Comparison of ENCODE assay signal across 21 mouse cellular contexts in the genomic region with DNA sequence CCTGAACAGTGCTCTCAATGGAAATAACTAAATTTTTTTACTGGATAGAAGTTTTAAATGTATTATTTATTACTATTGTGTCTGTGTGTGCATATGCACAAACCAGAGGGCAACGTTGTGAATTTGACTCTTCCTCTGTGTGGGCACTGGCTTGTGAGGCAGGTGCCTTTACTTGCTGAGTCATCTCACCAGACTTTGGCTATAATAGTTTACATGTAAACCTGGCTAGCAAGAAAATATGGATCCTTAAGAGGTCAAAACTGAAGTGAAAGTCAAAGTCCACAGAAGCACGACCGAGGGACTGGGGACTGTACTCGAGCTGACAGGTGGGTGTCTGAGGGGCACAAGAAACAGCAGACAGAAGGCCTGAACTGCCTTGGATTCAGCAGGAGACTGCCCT. TPM values are rescaled to one million over a fixed set of nuclear protein-coding genes. Genes with fewer than 3 reads are reported as not detected.
DNase-seq lines count a peak whose midpoint lies in the region; ATAC-seq and TF ChIP-seq lines count a peak whose summit lies in the region.
"Had no signal": no experiment of that assay in that cellular context is flagged by ENCODE, and none has a peak within 500 bp of the region (broad histone marks: within the 10 kb centered on the region; RNA-seq: fewer than 3 reads in every experiment).

No protein-coding gene starts in this region.

- no peak for ATAC-seq in heart, embryonic 14.5 days (ENCODE audit: insufficient number of reproducible peaks, insufficient read depth, low FRiP score, low read depth)
- ATAC-seq in liver, embryonic 12.5 days = no peak
- ATAC-seq: forebrain, embryonic 13.5 days; forebrain, postnatal 0 days; hindbrain, embryonic 16.5 days; inflammation-experienced regulatory T-cells, adult 6 months had no signal

- no peak for TF ChIP-seq RAD21 in MEL (IDR thresholded peaks at IDR 0.05; ENCODE audit: low read depth, low read length)

- H3K9me3 ChIP-seq in heart, embryonic 10.5 days = no peaks in the 10 kb centered on the region
- no peaks in the 10 kb centered on the region for H3K9me3 ChIP-seq in heart, embryonic 14.5 days (ENCODE audit: control insufficient read depth, low read length)
- no peaks in the 10 kb centered on the region for H3K9me3 ChIP-seq in liver, embryonic 12.5 days (replicated peaks)
- H3K9me3 ChIP-seq in MEL (replicated peaks; ENCODE audit: insufficient read depth, low read length) = no peaks in the 10 kb centered on the region
- H3K9me3 ChIP-seq: embryonic facial prominence, embryonic 10.5 days; forebrain, embryonic 13.5 days; hindbrain, embryonic 12.5 days had no signal

- no peak for DNase-seq in heart, embryonic 10.5 days (ENCODE audit: low spot score)
- no peak for DNase-seq in heart, postnatal 25 days (ENCODE audit: low spot score)
- DNase-seq in heart, postnatal 36 days = no peak
- no peak for DNase-seq in liver, adult 2 months (ENCODE audit: extremely low read depth, low read depth, low spot score)
- DNase-seq in MEL (ENCODE audit: low read depth, low spot score) = no peak
- DNase-seq in left cerebral cortex, adult 2 months (ENCODE audit: extremely low spot score in 1 of 2, low spot score in 2 of 2) = no peak
- DNase-seq: adrenal gland, adult 2 months; adrenal gland, postnatal 25 days; cerebellum, adult 18-20 months; cerebellum, postnatal 10 days; forebrain, postnatal 0 days; gastrocnemius, postnatal 14 days; heart, postnatal 14 days had no signal

- 77% methylated on average over 4 of the region's 4 CpGs for WGBS in heart, embryonic 10.5 days
- WGBS in heart, embryonic 14.5 days = 77% methylated on average over 4 of the region's 4 CpGs
- WGBS in liver, adult 2 months = 11% methylated on average over 4 of the region's 4 CpGs
- 66% methylated on average over 4 of the region's 4 CpGs for WGBS in liver, embryonic 12.5 days (ENCODE audit: insufficient replicate concordance)

- 0 out of 4 replicates have a peak, but pooled peaks of 1 of the 2 experiments have one; percentile 19 for TF ChIP-seq EP300 in MEL (IDR thresholded peaks at IDR 0.05; ENCODE audit: low read depth in 1 of 2, low read length in 2 of 2)

- peak overlapping the region; percentile 31; the same call in 1 of the 2 replicates for H3K27ac ChIP-seq in heart, embryonic 10.5 days
- H3K27ac ChIP-seq in heart, embryonic 14.5 days (replicated peaks in 1 of 2; ENCODE audit: control insufficient read depth in 1 of 2, insufficient read depth in 1 of 2, low read depth in 2 of 2, low read length in 2 of 2) = peak overlapping the region; percentile 10 to 14; a peak in 1 of 4 replicates
- peak overlapping the region; percentile 59 for H3K27ac ChIP-seq in liver, adult 2 months (replicated peaks; ENCODE audit: insufficient read depth, low read depth, low read length)
- H3K27ac ChIP-seq in liver, embryonic 12.5 days = no peak overlapping the region
- no peak overlapping the region for H3K27ac ChIP-seq in MEL (ENCODE audit: control insufficient read depth, low read depth, low read length)
- H3K27ac ChIP-seq in left cerebral cortex, adult 2 months = no peak overlapping the region
- H3K27ac ChIP-seq: embryonic facial prominence, embryonic 10.5 days; forebrain, embryonic 13.5 days; hindbrain, embryonic 12.5 days had no signal

- peaks cover 32% of the 10 kb centered on the region for H3K4me1 ChIP-seq in heart, embryonic 10.5 days
- H3K4me1 ChIP-seq in heart, embryonic 14.5 days (ENCODE audit: control insufficient read depth in 2 of 2, insufficient read depth in 2 of 2, low read length in 2 of 2) = peaks cover 4 to 12% of the 10 kb centered on the region in 2 experiments; a peak in 3 of 4 replicates
- peaks cover 55% of the 10 kb centered on the region for H3K4me1 ChIP-seq in liver, adult 2 months (ENCODE audit: control insufficient read depth, insufficient read depth, low read length)
- H3K4me1 ChIP-seq in liver, embryonic 12.5 days = peaks cover 34% of the 10 kb centered on the region
- peaks cover 9 to 12% of the 10 kb centered on the region in 2 experiments for H3K4me1 ChIP-seq in MEL (ENCODE audit: control insufficient read depth in 1 of 2, insufficient read depth in 2 of 2, low read length in 2 of 2)
- H3K4me1 ChIP-seq: embryonic facial prominence, embryonic 10.5 days; forebrain, embryonic 13.5 days; hindbrain, embryonic 12.5 days had no signal

- H3K9ac ChIP-seq in heart, embryonic 14.5 days (ENCODE audit: low read length) = no peak overlapping the region
- no peak overlapping the region for H3K9ac ChIP-seq in liver, adult 2 months (ENCODE audit: low read depth, low read length)
- no peak overlapping the region for H3K9ac ChIP-seq in liver, embryonic 12.5 days
- no peak overlapping the region for H3K9ac ChIP-seq in MEL (ENCODE audit: control insufficient read depth, low read depth, low read length, poor library complexity, severe bottlenecking)
- H3K9ac ChIP-seq: forebrain, embryonic 13.5 days; forebrain, postnatal 0 days; hindbrain, embryonic 12.5 days had no signal

- no peak for TF ChIP-seq CTCF in liver, adult 2 months (IDR thresholded peaks at IDR 0.05; ENCODE audit: low read depth, low read length)
- TF ChIP-seq CTCF in MEL (IDR thresholded peaks at IDR 0.05 in 2 of 3, conservative IDR thresholded peaks at IDR 0.05 in 1 of 3; ENCODE audit: control insufficient read depth in 1 of 3, insufficient read depth in 1 of 3, low read depth in 2 of 3, low read length in 3 of 3, poor library complexity in 1 of 3, severe bottlenecking in 1 of 3) = no peak
- no peak for TF ChIP-seq CTCF in left cerebral cortex, adult 2 months (IDR thresholded peaks at IDR 0.05)

- intact Hi-C loops in heart, postnatal 25 days (cut with DNase I) = no loop called here
- intact Hi-C loops in heart, postnatal 36 days (cut with DNase I) = no loop called here
- intact Hi-C loops in left cerebral cortex, adult 2 months (cut with DNase I) = no loop called here

- no peak overlapping the region for H3K4me3 ChIP-seq in heart, embryonic 10.5 days
- H3K4me3 ChIP-seq in heart, embryonic 14.5 days (ENCODE audit: control insufficient read depth in 1 of 2, insufficient read depth in 1 of 2, low read depth in 1 of 2, low read length in 2 of 2) = no peak overlapping the region
- no peak overlapping the region for H3K4me3 ChIP-seq in liver, adult 2 months (ENCODE audit: insufficient read depth, low read depth, low read length)
- H3K4me3 ChIP-seq in liver, embryonic 12.5 days = no peak overlapping the region
- H3K4me3 ChIP-seq in MEL (ENCODE audit: control insufficient read depth in 1 of 2, insufficient read depth in 1 of 2, low read depth in 2 of 2, low read length in 2 of 2) = no peak overlapping the region
- no peak overlapping the region for H3K4me3 ChIP-seq in left cerebral cortex, adult 2 months
- H3K4me3 ChIP-seq: embryonic facial prominence, embryonic 10.5 days; forebrain, embryonic 13.5 days; hindbrain, embryonic 12.5 days had no signal

- H3K36me3 ChIP-seq in heart, embryonic 10.5 days = peaks cover 21% of the 10 kb centered on the region
- peaks cover 13% of the 10 kb centered on the region for H3K36me3 ChIP-seq in heart, embryonic 14.5 days (ENCODE audit: control insufficient read depth, insufficient read depth, low read length)
- H3K36me3 ChIP-seq in liver, adult 2 months (ENCODE audit: control insufficient read depth, insufficient read depth, low read length) = no peaks in the 10 kb centered on the region
- peaks cover 20% of the 10 kb centered on the region; the same call in 1 of the 2 replicates for H3K36me3 ChIP-seq in liver, embryonic 12.5 days
- peaks cover 0 to 2% of the 10 kb centered on the region in 2 experiments; a peak in 1 of 4 replicates for H3K36me3 ChIP-seq in MEL (ENCODE audit: control insufficient read depth in 1 of 2, insufficient read depth in 2 of 2, low read length in 2 of 2)

- no peak overlapping the region for H3K4me2 ChIP-seq in heart, embryonic 14.5 days (ENCODE audit: low read length)
- no peak overlapping the region for H3K4me2 ChIP-seq in liver, embryonic 12.5 days
- H3K4me2 ChIP-seq: forebrain, embryonic 13.5 days; hindbrain, embryonic 12.5 days had no signal

- no peak for TF ChIP-seq POLR2A in liver, adult 2 months (IDR thresholded peaks at IDR 0.05; ENCODE audit: extremely low read depth, insufficient read depth, low read length)
- no peak for TF ChIP-seq POLR2A in MEL (IDR thresholded peaks at IDR 0.05; ENCODE audit: control insufficient read depth in 1 of 2, insufficient read depth in 1 of 2, low read depth in 1 of 2, low read length in 2 of 2, poor library complexity in 1 of 2)

- H3K79me2 ChIP-seq in liver, adult 2 months (ENCODE audit: control insufficient read depth, insufficient read depth, low read length) = no peaks in the 10 kb centered on the region
- H3K79me2 ChIP-seq in MEL (ENCODE audit: control insufficient read depth, insufficient read depth, low read length, poor library complexity) = no peaks in the 10 kb centered on the region

- H3K27me3 ChIP-seq in heart, embryonic 10.5 days (ENCODE audit: insufficient read depth, poor library complexity, severe bottlenecking) = no peaks in the 10 kb centered on the region
- H3K27me3 ChIP-seq in heart, embryonic 14.5 days (ENCODE audit: control insufficient read depth, insufficient read depth, low read length) = no peaks in the 10 kb centered on the region
- H3K27me3 ChIP-seq in liver, adult 2 months (ENCODE audit: control insufficient read depth, insufficient read depth, low read length) = no peaks in the 10 kb centered on the region
- H3K27me3 ChIP-seq in liver, embryonic 12.5 days (replicated peaks) = no peaks in the 10 kb centered on the region
- H3K27me3 ChIP-seq in MEL (ENCODE audit: control insufficient read depth in 1 of 2, insufficient read depth in 2 of 2, low read length in 2 of 2) = no peaks in the 10 kb centered on the region
- H3K27me3 ChIP-seq: forebrain, embryonic 13.5 days; hindbrain, embryonic 12.5 days had no signal

RNA-seq across cellular contexts. Expression of gene Mrnip, which starts 8.5 kb away (rescaled TPM):
- polyA plus RNA-seq in heart, embryonic 10.5 days (2016; fragmentation: Nextera tagmentation; extraction: Ambion mirVana) = 15.6 and 21.7 TPM in 2 replicates
- 1 to 10 TPM; 2.3 to 2.7 TPM for total RNA-seq in heart, postnatal 25 days (2021)
- polyA plus RNA-seq in heart, embryonic 14.5 days (2014; fragmentation: Nextera tagmentation; extraction: Ambion mirVana) = 10.9 and 13.1 TPM in 2 replicates
- total RNA-seq in heart, postnatal 36 days (2021) = 1 to 10 TPM; 1.8 to 2.4 TPM
- 8.5 and 9.3 TPM in 2 replicates for total RNA-seq in liver, adult 2 months (2014; rRNA removed)
- 9.3 and 9.9 TPM in 2 replicates for polyA plus RNA-seq in liver, adult 2 months (2012; rRNA removed)
- 8.6 and 8.7 TPM in 2 replicates for polyA plus RNA-seq in liver, embryonic 12.5 days (2016; fragmentation: Nextera tagmentation; extraction: Ambion mirVana)
- 10.6 and 12.1 TPM in 2 replicates for total RNA-seq in MEL (2012; rRNA removed)
- polyA plus RNA-seq in MEL (2012; ENCODE audit: insufficient read depth in 1 of 2, insufficient read length in 2 of 2, low read depth in 1 of 2, low replicate concordance in 2 of 2, missing spikeins in 1 of 2) = 1 to 10 TPM in 1 of 2 experiments, not detected in 1; 8.6 TPM
- 10 to 100 TPM; 13.3 to 14.2 TPM for total RNA-seq in left cerebral cortex, adult 2 months (2021)

RNA-seq across cellular contexts. Expression of gene Sqstm1, which starts 27.9 kb away (rescaled TPM):
- polyA plus RNA-seq in heart, embryonic 10.5 days (2016; fragmentation: Nextera tagmentation; extraction: Ambion mirVana) = 193 TPM in 2 replicates
- 100 to 1,000 TPM; 265 to 324 TPM for total RNA-seq in heart, postnatal 25 days (2021)
- 216 and 226 TPM in 2 replicates for polyA plus RNA-seq in heart, embryonic 14.5 days (2014; fragmentation: Nextera tagmentation; extraction: Ambion mirVana)
- 100 to 1,000 TPM; 379 to 464 TPM for total RNA-seq in heart, postnatal 36 days (2021)
- 252 and 333 TPM in 2 replicates for total RNA-seq in liver, adult 2 months (2014; rRNA removed)
- 254 and 299 TPM in 2 replicates for polyA plus RNA-seq in liver, adult 2 months (2012; rRNA removed)
- 143 and 152 TPM in 2 replicates for polyA plus RNA-seq in liver, embryonic 12.5 days (2016; fragmentation: Nextera tagmentation; extraction: Ambion mirVana)
- total RNA-seq in MEL (2012; rRNA removed) = 223 and 240 TPM in 2 replicates
- polyA plus RNA-seq in MEL (2012; ENCODE audit: insufficient read depth in 1 of 2, insufficient read length in 2 of 2, low read depth in 1 of 2, low replicate concordance in 2 of 2, missing spikeins in 1 of 2) = 100 to 1,000 TPM in 1 of 2 experiments, not detected in 1; 187 TPM
- total RNA-seq in left cerebral cortex, adult 2 months (2021) = 100 to 1,000 TPM; 474 to 490 TPM

RNA-seq across cellular contexts. Expression of gene Mgat4b, which starts 28.0 kb away (rescaled TPM):
- 17.3 and 20.1 TPM in 2 replicates for polyA plus RNA-seq in heart, embryonic 10.5 days (2016; fragmentation: Nextera tagmentation; extraction: Ambion mirVana)
- total RNA-seq in heart, postnatal 25 days (2021) = 10 to 100 TPM; 85.3 to 86.5 TPM
- polyA plus RNA-seq in heart, embryonic 14.5 days (2014; fragmentation: Nextera tagmentation; extraction: Ambion mirVana) = 32.9 and 37.6 TPM in 2 replicates
- 10 to 100 TPM; 84.5 to 87.8 TPM for total RNA-seq in heart, postnatal 36 days (2021)
- total RNA-seq in liver, adult 2 months (2014; rRNA removed) = 9.8 and 16.5 TPM in 2 replicates
- polyA plus RNA-seq in liver, adult 2 months (2012; rRNA removed) = 26.3 and 28.8 TPM in 2 replicates
- polyA plus RNA-seq in liver, embryonic 12.5 days (2016; fragmentation: Nextera tagmentation; extraction: Ambion mirVana) = 29.1 and 30.7 TPM in 2 replicates
- total RNA-seq in MEL (2012; rRNA removed) = 22.3 and 33.7 TPM in 2 replicates
- 10 to 100 TPM in 1 of 2 experiments, not detected in 1; 69.4 TPM for polyA plus RNA-seq in MEL (2012; ENCODE audit: insufficient read depth in 1 of 2, insufficient read length in 2 of 2, low read depth in 1 of 2, low replicate concordance in 2 of 2, missing spikeins in 1 of 2)
- 10 to 100 TPM; 63.1 to 67.0 TPM for total RNA-seq in left cerebral cortex, adult 2 months (2021)

RNA-seq across cellular contexts. Expression of gene Tbc1d9b, which starts 51.5 kb away (rescaled TPM):
- 29.5 and 36.5 TPM in 2 replicates for polyA plus RNA-seq in heart, embryonic 10.5 days (2016; fragmentation: Nextera tagmentation; extraction: Ambion mirVana)
- total RNA-seq in heart, postnatal 25 days (2021) = 10 to 100 TPM; 42.9 to 43.9 TPM
- polyA plus RNA-seq in heart, embryonic 14.5 days (2014; fragmentation: Nextera tagmentation; extraction: Ambion mirVana) = 27.4 and 28.7 TPM in 2 replicates
- total RNA-seq in heart, postnatal 36 days (2021) = 10 to 100 TPM; 43.8 to 49.7 TPM
- 19.5 and 26.2 TPM in 2 replicates for total RNA-seq in liver, adult 2 months (2014; rRNA removed)
- polyA plus RNA-seq in liver, adult 2 months (2012; rRNA removed) = 29.8 and 30.5 TPM in 2 replicates
- 20.2 and 20.3 TPM in 2 replicates for polyA plus RNA-seq in liver, embryonic 12.5 days (2016; fragmentation: Nextera tagmentation; extraction: Ambion mirVana)
- 17.7 and 18.6 TPM in 2 replicates for total RNA-seq in MEL (2012; rRNA removed)
- 10 to 100 TPM in 1 of 2 experiments, not detected in 1; 32.5 TPM for polyA plus RNA-seq in MEL (2012; ENCODE audit: insufficient read depth in 1 of 2, insufficient read length in 2 of 2, low read depth in 1 of 2, low replicate concordance in 2 of 2, missing spikeins in 1 of 2)
- 100 to 1,000 TPM; 118 to 124 TPM for total RNA-seq in left cerebral cortex, adult 2 months (2021)

RNA-seq across cellular contexts. Expression of gene Ltc4s, which starts 55.7 kb away (rescaled TPM):
- polyA plus RNA-seq in heart, embryonic 10.5 days (2016; fragmentation: Nextera tagmentation; extraction: Ambion mirVana) = 0.42 and 0.60 TPM in 2 replicates
- total RNA-seq in heart, postnatal 25 days (2021) = 1 to 10 TPM; 4.8 to 7.8 TPM
- polyA plus RNA-seq in heart, embryonic 14.5 days (2014; fragmentation: Nextera tagmentation; extraction: Ambion mirVana) = 1.8 and 1.9 TPM in 2 replicates
- 1 to 10 TPM; 5.5 to 8.6 TPM for total RNA-seq in heart, postnatal 36 days (2021)
- total RNA-seq in liver, adult 2 months (2014; rRNA removed) = 0.27 and 0.28 TPM in 2 replicates
- 2.1 and 3.2 TPM in 2 replicates for polyA plus RNA-seq in liver, adult 2 months (2012; rRNA removed)
- polyA plus RNA-seq in liver, embryonic 12.5 days (2016; fragmentation: Nextera tagmentation; extraction: Ambion mirVana) = 0.87 and 1.0 TPM in 2 replicates
- 1.6 and 3.1 TPM in 2 replicates for total RNA-seq in MEL (2012; rRNA removed)
- polyA plus RNA-seq in MEL (2012; ENCODE audit: insufficient read depth in 1 of 2, insufficient read length in 2 of 2, low read depth in 1 of 2, low replicate concordance in 2 of 2, missing spikeins in 1 of 2) = 1 to 10 TPM in 1 of 2 experiments, not detected in 1; 3.4 TPM
- total RNA-seq in left cerebral cortex, adult 2 months (2021) = 1 to 10 TPM; 5.9 to 8.7 TPM
- total RNA-seq: granulocyte monocyte progenitor cell, adult 5-6 weeks had no signal
- polyA plus RNA-seq: inflammation-experienced regulatory T-cells, adult 6 months had no signal

Comparison
In these comparisons a context has a peak if more than half of its experiments do, and no peak if none do; other contexts are left out.
1. H3K27ac ChIP-seq: peak in heart, embryonic 10.5 days (single experiment), heart, embryonic 14.5 days (2 of 2) and liver, adult 2 months (single experiment); none in liver, embryonic 12.5 days (single experiment), MEL (single experiment) and left cerebral cortex, adult 2 months (single experiment).